Mouse (Mus musculus): ENCODE results near the gene Fto. TPM values are rescaled to one million over a fixed set of nuclear protein-coding genes. Genes with fewer than 3 reads are reported as not detected.
A peak's percentile ranks its signal among the peaks of the same experiment; 100 is the strongest.

Gene Fto
- polyA plus RNA-seq, 2 experiments from 2014 or later: 86.2 to 118 TPM

DNA sequence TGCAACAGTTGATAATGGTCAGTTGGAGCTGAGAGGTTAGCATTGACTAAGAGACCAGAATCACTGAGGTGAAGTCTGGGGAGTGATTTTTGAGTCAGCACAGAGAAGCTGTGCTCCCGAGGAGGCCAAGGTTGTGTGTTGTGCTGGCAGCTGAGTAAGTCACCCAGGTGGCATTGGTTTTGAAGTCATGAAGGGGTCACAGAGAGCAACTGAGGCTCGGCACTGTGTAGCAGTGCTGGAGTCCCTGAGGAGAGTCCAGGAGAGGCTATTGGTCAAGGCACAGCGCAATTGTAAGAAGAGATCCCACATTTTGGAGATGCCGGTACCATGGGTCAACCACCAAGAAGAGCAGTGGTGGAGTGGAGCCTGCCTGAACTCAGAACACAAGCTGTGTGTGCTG lies 11.6 kb downstream of the Fto start:
- no peak for ATAC-seq

DNA sequence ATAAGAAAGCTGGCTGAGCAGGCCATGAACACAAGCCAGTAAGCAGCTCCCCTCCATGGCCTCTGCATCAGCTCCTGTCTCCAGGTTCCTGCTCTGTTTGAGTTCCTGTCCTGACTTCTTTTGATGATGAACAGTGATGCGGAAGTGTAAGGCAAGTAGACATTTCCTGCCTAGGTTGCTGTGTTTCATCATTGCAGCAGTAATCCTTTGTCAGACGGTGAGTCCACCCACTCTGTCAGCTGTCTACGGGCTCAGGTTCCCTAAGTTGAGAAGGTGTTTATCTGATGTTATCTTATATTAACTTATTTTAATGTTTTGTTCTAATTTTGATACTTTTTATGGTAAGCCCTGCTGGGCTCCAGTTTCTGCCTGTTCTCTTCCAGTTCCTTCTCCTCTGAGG lies 12.7 kb downstream of the Fto start:
- ATAC-seq: peak; percentile 54

DNA sequence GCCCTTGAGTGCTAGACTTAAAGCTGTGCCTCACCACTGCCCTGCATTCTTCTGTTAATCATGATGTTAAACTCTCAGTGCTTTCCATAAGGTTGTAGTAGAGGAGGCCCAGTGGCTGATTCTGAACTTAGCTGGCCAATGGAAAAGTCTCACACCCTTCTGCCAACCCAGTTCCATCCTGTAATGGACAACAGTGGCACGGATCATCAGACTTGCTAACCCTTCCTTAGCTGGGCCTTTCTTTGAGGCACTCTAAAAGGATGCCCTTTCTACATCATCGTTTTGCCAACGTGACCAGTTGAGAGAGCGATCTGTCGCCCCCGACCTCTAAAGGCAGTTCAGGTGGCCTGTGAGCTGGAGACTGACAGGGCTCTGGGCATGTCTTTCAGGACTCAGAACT lies 13.6 kb downstream of the Fto start:
- ATAC-seq: no peak

DNA sequence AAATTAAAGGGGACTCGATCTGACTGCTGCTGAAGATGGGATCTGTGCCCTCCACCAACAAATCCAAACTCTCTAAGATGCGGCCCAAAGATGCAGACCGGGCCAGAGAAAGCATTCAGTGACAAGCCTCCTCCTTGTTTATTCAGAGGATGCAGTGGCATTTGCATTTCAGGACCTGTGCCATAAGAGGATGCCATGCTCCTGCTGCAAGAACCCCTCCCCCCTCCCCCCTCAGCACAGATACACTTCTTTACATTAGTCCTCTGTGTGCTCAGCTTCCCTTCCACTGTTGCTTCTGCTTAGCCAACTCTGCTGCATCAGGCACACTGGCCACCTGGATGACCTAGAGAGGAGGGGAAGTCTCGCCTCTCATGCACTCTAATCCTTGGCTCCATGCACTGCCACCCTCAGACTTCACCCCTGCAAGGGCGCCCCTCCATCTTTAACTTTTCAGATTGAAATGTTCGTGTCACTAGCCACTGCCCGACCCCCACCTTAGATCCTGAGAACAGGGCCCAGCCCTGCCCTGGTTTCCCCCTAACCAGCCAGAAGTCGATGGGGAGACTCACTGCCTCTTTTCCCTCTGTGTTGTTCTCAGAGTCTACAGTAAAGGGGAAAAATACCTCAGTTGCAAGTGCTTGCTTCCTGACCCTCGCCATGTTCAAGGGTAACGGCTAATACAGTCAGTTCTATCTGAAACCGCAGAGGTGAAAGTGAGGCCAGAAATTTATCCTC lies 14.3 kb downstream of the Fto start:
- no peak for ATAC-seq

DNA sequence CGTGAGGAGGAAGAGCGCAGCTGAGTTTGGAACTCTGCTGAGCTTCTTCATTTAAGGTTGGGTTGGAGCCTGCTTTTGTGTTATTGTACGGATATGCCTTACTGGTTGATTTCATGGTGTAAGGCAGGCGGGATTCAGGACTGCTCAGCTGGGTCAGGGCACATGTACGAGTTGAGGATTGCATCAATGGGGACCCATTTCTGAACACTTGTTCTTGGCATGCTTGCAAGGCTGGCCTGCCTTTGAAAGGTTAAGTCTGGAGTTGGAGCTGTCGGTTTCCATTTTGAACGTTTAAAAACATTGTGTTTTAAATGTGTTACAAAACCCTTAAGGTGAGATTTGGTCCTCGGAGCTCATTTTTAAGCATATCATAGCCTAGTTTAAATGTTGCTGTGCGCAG lies 15.7 kb downstream of the Fto start:
- no peak for ATAC-seq

DNA sequence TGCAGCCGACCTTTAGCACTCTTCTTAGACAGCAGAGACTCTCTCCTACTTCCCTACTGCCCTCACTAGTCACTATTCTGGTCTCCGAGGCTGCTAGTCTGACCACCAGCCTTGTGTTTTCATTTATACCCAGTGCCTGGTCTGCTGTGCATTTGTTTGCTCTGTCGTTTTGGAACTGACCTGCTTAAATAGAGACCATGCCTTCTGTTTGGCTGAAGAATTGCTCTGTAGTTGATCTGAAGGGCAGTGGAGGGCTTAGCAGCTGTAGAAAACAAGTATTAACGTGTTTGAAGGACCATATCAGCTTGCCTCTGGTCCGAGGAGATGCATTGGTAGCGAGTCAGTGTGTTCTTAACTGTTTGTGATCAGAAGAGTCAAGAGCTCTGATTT lies 16.1 kb downstream of the Fto start:
- ATAC-seq: no peak

DNA sequence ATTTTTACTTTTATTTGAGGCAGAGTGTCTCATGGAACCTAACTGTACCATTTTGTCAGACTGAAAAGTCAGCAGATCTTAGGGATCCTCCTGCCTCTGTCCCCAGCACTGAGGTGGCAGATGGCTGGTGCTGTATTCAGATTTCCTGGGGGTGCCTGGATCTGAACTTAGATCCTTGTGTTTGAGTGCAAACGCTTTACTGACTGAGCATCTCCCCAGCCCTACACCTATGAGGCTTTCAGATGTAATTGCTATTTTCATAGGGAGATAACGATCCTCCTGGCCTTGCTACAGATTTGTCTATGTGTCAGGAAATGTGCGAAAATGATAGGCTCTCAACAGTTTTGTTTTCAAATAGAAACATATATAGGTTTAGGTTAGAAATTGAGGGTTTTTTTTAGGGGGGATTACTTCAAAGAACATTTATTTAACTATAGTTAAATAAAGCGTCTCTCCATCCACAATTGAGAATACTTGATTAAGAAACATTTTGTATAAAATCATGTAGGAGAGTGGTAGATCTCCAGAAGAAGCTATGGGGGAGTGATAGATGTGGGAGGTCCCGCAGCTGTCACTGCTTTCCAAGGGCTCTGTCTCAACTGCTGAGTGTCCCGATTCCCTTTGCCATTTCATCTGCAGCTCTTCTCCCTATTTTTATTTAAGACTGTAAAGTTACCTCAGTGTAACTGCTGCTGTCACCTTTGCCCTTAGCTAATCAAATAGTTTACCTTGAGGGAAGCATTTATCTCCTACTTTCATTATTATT lies 25.2 kb downstream of the Fto start:
- no peak for ATAC-seq

DNA sequence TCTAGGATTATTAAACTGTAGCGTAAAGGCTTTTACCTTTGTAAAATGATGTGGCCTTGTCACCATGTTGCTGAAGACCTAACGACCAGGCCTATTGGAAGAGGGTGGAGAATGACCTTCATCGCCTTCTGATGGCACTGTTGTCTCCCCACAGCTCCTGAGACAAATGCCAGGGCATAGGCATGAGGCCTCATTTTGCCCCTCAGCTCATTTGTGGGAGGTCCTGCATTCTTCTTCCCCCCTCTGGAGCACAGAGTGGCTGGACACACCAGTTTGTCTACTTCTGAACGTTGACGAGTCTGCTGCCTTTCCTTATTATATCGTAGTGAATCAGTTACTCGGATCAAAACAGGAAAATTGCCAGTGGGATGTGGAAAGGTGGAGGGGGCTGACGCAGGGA lies 26.3 kb downstream of the Fto start:
- no peak for ATAC-seq

DNA sequence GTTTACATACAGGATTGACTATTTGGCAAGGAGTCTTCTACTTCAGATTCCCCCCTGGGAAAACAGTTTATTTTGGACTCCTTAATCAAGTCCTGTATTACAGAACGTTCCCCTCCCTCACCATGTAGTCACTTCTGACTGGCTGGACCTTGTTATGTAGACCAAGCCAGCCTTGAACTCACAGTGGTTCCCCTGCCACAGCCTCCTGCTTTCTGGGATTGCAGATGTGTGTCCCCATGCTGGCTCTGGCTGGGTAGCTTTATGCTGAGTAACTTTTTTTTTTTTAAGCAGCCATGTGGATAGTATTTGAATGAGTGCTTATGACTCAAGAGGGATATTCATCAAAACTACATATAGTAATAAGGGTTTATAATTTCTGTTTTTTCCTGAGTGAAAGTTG lies 27.4 kb downstream of the Fto start:
- ATAC-seq: no peak

DNA sequence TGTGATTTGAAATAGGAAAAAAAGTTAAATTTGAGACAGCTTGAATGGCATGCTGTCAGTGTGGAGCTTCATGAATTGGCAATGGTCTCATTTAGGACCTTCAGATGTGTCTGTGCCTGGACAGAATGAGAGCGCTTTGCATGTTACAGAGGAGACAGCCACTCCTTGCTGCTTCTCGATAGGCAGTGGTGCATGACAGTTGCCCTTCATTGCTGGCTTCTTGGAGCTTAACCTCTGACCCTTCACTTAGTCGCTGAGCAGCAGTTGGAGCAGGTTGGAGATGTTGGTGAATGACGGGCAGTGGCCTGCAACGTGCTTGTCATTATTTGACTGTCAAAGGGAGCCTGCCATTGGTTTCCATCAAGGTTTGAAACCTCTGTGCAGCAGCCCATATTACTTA lies 28.9 kb downstream of the Fto start:
- no peak for ATAC-seq

DNA sequence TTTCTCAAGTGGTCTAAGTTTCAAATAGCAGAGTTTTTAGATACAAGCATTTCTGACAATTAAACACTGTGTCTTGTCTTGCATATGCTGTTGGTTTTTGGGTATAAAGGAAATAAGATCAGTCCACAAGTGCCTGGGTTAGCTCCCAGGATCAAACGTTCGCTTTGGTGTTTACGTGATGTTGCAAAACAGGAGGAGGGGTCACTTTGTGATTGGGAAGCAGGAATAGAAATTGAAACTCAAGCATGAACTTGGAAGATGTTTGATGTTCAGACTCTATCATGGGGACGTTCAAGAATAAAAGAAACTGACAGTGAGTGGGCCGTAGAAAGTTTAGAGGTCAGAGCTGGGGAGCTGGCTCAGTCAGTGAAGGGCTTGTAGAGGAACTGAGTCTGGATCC lies 29.5 kb downstream of the Fto start:
- no peak for ATAC-seq

DNA sequence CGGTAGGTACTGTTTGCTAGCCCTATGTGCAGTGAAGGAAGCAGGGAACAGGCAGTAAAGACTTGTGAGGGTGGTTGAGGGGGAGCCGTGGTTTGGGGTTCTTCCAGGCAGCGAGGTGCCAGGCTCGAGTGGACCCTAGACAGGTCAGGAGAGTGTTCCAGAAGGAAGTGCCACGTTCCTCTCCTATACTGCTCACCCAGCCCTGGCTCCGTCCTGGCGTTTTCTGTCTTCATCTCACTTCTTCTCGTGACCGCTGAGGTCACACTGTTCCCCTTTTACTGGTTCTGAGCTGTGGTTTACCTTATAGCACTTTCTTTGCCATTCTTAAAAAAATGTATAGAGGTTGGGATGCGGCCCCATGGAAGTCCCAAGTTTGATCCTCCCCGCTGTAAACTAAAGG lies 31.3 kb downstream of the Fto start:
- ATAC-seq: no peak

DNA sequence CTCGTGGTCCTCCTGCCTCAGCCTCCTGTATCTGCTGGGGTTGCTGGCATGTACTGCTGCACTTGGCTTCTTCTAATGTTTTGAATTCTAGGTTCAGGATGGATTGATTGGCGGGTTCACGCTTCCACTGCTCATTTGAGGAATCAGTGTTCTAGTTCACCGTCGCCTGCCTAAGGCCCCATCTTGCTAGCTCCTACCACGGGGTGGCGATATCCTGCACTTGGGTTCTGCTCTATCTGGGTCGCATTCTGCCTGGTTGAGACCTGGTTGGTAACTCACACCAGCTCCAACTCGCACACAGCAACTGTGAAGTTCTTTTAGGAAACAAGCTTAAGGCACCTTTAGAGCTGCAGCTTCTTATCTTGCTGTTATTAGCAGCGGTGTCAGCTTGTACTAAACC lies 33.8 kb downstream of the Fto start:
- ATAC-seq: no peak

DNA sequence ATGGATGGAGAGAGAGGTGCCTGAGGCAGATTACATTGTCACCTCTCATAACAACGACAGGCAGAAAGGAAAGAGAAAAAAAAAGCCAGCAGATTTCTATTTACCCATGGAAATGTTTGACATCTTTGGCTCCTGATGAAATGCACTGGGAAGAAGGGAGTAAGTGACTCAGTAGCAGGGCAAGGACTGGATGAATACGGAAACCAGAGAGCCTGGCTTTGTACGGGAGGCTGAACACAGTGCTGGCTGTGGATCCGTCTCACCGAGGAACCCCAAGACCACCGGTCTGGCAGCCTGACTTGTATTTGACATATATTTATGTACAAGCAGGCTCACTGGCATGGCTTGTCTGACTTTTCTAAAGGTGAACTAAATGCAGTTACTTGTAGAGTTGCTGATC lies 34.3 kb downstream of the Fto start:
- no peak for ATAC-seq

DNA sequence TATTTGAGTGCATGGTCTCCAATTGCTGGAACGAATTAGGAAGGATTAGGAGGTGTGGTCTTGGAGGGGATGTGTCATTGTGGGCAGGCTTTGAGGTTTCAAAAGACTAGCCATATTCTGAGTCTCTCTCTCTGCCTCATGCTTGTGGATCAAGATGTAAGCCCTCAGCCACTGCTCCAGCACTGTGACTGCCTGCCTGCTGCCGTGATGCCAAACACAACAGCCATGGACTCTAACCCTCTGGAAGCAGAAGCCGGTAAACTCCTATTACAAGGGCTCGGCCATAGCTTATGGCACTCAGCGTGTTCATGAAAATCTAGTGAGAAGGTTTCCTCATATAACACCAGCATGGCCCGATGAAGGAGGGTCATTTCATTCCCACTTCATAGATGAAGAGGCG lies 36.5 kb downstream of the Fto start:
- ATAC-seq: no peak

DNA sequence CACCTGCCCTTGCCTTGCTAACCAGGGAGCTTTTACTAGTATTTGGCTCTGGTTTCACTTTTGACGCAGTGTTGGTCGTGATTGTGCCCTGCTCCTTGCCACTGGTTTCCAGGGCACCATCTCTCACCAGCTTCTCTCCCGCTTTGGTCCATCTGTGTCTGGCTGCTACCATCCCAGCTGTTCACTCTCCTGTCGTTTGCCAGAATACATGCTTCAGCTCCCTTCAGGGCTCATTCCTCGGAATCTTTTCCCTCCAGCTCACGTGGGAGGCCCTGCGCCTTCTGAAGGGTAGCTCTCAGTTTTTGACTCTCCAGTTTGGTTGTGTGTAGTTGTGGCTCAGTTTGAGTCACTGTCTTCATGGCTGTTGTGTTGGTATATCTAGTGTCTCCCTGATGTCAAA lies 37.3 kb downstream of the Fto start:
- ATAC-seq: no peak

DNA sequence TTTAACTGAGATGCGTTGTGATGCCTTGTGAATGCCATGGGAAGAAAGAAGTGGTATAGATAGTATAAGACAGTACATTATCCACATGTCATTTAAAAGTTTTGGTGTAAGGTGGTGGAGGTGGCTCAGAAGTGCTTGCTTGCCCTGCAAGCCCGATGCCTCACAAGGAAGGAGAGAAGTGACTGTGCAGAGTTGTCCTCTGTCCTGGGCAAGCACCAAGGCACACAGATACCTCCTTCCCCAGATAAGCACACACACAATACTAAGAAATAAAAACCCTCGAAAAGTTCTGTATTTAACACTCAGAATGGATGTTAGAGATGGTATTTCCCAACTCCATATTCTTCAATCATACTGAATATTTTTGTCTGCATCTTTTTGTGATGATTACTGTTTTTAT lies 39.3 kb downstream of the Fto start:
- no peak for ATAC-seq

DNA sequence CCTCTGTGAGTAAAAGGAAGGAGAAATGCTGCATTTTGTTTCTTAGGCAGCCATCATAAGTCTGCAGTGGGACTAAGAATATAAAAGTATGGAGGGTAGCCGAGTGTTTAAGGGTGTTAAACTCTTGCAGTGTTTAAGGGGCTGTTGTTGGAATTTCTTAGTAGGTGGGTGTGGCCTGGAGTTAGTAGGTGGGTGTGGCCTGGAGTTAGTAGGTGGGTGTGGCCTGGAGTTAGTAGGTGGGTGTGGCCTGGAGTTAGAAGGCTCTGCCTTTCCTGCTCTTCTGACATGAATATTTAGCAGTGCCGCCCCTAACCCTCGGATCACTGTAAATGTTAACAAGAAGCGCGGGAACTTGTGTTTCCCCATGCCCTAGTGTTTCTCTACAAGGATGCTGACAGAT lies 39.7 kb downstream of the Fto start:
- no peak for ATAC-seq

DNA sequence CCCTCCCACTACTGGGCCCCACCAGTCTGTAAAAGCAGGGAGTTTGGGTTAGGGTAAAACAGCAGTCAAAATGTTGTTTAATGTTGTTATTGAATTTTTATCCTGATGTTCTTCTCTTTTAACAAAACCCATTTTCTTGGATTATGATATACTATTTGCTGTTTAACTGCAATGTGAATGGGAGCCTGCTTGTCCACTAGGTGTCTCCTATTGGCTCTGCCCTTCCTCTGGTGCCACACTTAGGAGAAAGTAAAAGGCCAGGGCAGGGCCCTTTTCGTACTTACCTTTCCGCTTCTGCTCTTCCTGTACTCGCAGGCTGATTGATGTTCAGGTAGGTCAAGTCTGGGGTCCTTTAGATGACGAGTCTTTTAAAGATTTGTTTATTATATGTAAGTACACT lies 40.6 kb downstream of the Fto start:
- ATAC-seq: no peak

DNA sequence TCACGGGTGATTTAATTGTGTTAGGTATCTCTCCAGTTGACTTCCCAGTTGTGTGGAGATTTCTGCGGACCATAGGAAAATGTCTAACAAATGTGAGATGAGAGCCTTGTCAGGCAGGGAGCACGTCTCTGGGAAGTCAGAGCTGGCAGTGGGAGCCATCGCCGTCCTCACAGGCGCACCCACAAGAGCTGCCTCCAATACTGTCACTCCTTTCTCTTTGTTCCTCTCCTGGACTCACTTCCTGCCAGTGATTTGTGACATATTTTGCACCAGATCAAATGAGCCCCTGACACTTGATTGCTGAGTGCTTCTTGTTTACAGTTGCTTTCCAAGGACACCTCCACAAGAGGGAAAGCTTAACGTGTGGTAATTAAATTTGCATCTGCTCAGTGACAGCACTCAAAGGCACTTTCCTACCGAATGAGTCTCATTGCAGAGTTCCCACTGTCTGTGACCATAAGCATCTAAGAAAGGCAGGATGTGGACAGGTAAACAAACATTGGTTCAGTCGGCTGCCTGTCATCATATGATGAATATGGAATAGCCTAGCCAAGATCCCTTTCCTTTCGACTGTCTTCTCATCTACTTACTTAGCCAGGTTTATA lies 42.1 kb downstream of the Fto start:
- no peak for ATAC-seq

DNA sequence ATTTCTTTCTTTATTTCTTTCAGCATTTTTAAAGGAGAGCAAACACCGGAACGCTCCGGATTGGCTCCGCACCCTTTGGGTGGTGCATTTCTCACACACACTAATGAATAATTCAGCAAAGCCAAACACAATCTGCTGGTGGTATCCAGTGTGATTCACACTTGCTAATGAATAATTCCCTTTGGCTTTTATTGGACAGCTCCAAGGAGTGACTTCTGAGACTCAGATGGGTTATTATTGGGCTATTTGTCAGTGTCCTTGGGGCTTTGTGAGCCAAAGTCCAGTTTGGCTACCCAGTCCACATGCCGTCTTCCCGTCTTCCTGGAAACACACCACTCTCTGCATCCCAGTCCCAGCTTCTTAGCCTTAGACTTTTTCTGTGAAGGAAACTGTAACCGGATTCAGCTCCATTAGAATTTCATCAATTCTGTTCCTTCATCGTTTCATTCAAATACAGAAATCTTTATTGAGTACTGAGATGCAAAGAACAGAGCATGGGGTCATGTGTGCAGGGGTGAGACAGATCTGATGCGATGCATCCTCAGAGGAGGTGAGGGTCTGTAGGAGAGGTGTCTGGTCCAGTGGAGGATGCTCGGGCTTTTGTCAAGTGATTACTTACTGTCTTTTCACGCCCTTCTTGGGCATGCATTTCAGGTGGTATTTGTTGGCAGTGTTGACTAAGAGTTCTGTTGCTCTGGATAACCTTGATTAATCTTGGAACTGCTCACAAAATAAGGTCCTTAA lies 42.8 kb downstream of the Fto start:
- no peak for ATAC-seq

DNA sequence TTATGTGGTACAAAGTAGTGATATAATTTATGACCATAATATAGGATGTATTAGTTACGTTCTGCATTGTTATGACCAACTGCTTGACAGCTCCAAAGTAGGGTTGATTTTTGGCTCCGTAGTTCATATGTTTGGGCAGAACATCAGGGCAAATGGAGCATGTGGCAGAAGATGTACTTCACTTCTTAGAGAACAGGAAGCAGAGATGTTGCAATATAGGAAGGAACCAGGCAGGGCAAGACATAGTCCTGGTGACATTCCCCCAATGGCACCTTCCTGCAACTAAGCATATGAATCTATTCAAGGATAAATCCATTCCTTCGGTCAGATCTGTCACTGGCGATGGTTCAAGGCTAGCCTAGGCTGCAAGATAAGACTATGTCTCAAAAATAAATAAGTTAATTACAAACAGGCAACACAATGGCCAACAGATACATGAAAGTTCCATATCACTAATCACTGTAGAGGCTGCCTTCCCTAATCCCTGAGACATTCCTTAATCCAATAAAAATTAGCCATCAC lies 44.2 kb downstream of the Fto start:
- no peak for ATAC-seq

DNA sequence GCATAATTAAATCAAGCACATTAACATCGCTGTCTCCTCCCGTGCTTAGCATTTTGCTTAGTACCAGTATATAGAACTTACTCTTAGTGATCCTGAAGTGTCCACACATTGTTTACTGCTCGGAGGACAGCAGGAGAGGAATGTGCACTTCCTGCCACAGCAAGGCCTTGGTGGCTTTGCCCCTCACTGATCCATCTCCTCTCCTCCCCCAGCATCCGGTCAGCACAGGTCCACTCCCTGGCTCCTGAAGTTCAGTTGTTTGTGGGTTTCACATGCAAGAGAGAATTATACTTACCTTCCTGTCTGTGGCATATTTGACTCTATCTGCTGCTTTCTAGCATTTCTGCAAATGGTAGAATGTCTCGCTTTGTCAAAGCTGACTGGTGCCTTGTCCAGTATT lies 44.7 kb downstream of the Fto start:
- ATAC-seq: no peak

Measured in CD4-positive, CD25-positive, alpha-beta regulatory T cell, adult 4 months (primary cell).